Mouse (Mus musculus) midbrain, embryonic 11.5 days (tissue): ENCODE measurements around the gene Prdm16. TPM values are rescaled to one million over a fixed set of nuclear protein-coding genes. Genes with fewer than 3 reads are reported as not detected.
A peak's percentile ranks its signal among the peaks of the same experiment; 100 is the strongest.

Experiments
- ATAC-seq: fragments of 200-750 bp; cut with Nextera tagmentation; 2 replicates; pipeline ENCODE4 v1.8.0; 2017; ENCODE audit warnings: moderate TSS enrichment, moderate library complexity; ENCODE audit not compliant: low FRiP score
- DNase-seq: peaks from one replicate; pipeline ENCODE4 v3.0.0; 2015; ENCODE audit warnings: low spot score; ENCODE audit errors: missing footprints
- H3K27ac ChIP-seq: fragments of 300-500 bp; sonication (generic); 2 replicates; pipeline ENCODE4 v1.5.1; 2014; ENCODE audit warnings: low read depth, low read length
- H3K27me3 ChIP-seq: fragments of 300-500 bp; sonication (generic); 2 replicates; pipeline ENCODE4 v1.6.1; 2014; ENCODE audit warnings: mild to moderate bottlenecking, low read length, moderate library complexity, mixed read lengths; ENCODE audit not compliant: control insufficient read depth, insufficient read depth
- H3K36me3 ChIP-seq: fragments of 300-500 bp; sonication (generic); 2 replicates; pipeline ENCODE4 v1.6.1; 2014; ENCODE audit warnings: mild to moderate bottlenecking, low read length, moderate library complexity, mixed read lengths; ENCODE audit not compliant: control insufficient read depth, insufficient read depth
- H3K4me1 ChIP-seq: fragments of 300-500 bp; sonication (generic); 2 replicates; pipeline ENCODE4 v1.6.1; 2014; ENCODE audit warnings: low read length; ENCODE audit not compliant: control insufficient read depth, insufficient read depth
- H3K4me2 ChIP-seq: fragments of 300-500 bp; sonication (generic); 2 replicates; pipeline ENCODE4 v1.6.1; 2014; ENCODE audit warnings: mild to moderate bottlenecking, moderate library complexity
- H3K4me3 ChIP-seq: fragments of 300-500 bp; sonication (generic); 2 replicates; pipeline ENCODE4 v1.5.1; 2014; ENCODE audit warnings: low read depth, low read length
- H3K9ac ChIP-seq: fragments of 300-500 bp; sonication (generic); 2 replicates; pipeline ENCODE4 v1.6.1; 2014; ENCODE audit warnings: low read length
- H3K9me3 ChIP-seq: fragments of 300-500 bp; sonication (generic); 2 replicates; pipeline ENCODE4 v1.6.1; 2016; ENCODE audit warnings: low read length; ENCODE audit not compliant: control insufficient read depth
- WGBS: fragments of 180-500 bp; shearing (Covaris S2); extraction: QIAGEN DNeasy Blood & Tissue Kit; methylation state at CpG from one replicate; pipeline ENCODE4 v1.1.7; 2014; 5-methylcytosine and 5-hydroxymethylcytosine counted together
- polyA plus RNA-seq: library from polyadenylated mRNA; unstranded; fragments of >200 nt; fragmentation: Nextera tagmentation; extraction: Ambion mirVana; gene quantifications from 2 replicates; pipeline ENCODE4 v1.2.1, GENCODE M21; 2014

The Prdm16 gene
- polyA plus RNA-seq, 1 experiment from 2014 or later = 8.0 TPM

- WGBS = 75% methylated on average over 2 of the region's 2 CpGs
- Histone ChIP-seq H3K9ac (no peak overlapping the region), H3K27me3 (no peaks in the 10 kb centered on the region), H3K9me3 (no peaks in the 10 kb centered on the region), H3K4me2 (no peak overlapping the region), H3K36me3 (no peaks in the 10 kb centered on the region), H3K4me3 (no peak overlapping the region), H3K27ac (no peak overlapping the region), H3K4me1 (peaks cover 11% of the 10 kb centered on the region)
- ATAC-seq = no peak
- DNase-seq = peak; percentile 80
Observed at GRCm38 (mm10) chr4:154385918-154386317, 250.8 kb downstream of the Prdm16 start.

DNA sequence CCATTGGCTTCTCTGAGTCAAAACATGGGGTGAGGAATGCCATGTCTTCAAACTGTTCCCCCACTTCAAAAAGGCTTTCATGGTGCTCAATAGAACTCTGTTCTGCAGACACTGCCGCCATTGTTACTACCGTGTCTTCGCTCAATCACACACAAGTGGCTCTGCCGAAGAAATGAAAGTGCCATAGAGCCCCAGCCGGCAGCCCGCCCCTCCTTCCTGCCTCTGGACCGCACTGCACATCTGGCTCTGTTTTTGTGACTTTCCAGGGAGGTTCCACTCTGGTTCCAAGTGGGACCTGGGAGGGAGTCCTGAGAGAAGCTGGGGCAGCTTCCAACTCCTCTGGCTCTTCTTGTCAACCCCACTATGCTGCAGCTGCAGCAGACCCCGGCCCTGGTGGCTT lies 251.5 kb downstream of the Prdm16 start:
- 76% methylated on average over 8 of the region's 8 CpGs for WGBS

DNA sequence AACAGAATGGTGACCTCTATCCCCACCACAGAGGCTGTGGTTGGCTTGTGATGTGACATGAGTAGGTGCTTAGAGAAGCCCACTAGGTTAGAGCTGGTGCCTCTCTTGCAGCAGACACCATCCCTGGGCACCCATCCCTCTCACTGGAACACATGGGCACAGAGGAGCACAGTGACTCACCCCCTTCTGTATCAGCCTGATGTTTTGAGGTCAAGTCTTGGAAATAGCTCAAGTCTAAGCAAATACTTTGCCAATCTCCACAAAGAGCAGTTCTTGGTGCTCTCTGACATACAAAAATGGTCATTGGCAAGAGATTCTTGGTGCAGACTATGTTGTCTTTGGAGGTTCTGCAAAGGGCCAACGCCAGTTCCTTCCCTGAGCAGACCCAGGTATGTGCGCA lies 257.8 kb downstream of the Prdm16 start:
- no peak for ATAC-seq
- no peak overlapping the region for H3K9ac ChIP-seq
- H3K4me2 ChIP-seq = no peak overlapping the region
- no peaks in the 10 kb centered on the region for H3K27me3 ChIP-seq
- H3K36me3 ChIP-seq = no peaks in the 10 kb centered on the region
- DNase-seq = peak; percentile 33
- no peak overlapping the region for H3K27ac ChIP-seq
- no peaks in the 10 kb centered on the region for H3K9me3 ChIP-seq
- 96% methylated on average over 2 of the region's 2 CpGs for WGBS
- no peak overlapping the region for H3K4me3 ChIP-seq
- no peaks in the 10 kb centered on the region for H3K4me1 ChIP-seq

More for the DNA sequence above, 251.5 kb downstream of the Prdm16 start:
- no peak overlapping the region for H3K4me2 ChIP-seq
- H3K27me3 ChIP-seq = no peaks in the 10 kb centered on the region
- no peak overlapping the region for H3K27ac ChIP-seq
- H3K36me3 ChIP-seq = no peaks in the 10 kb centered on the region
- no peak overlapping the region for H3K9ac ChIP-seq
- peaks cover 4% of the 10 kb centered on the region for H3K4me1 ChIP-seq
- DNase-seq (peak; percentile 59), ATAC-seq (no peak)
- no peaks in the 10 kb centered on the region for H3K9me3 ChIP-seq
- no peak overlapping the region for H3K4me3 ChIP-seq

GRCm38 (mm10) chr4:154375939-154376625 lies 260.6 kb downstream of the Prdm16 start:
- H3K4me1 ChIP-seq = no peaks in the 10 kb centered on the region
- no peak overlapping the region for H3K4me2 ChIP-seq
- no peaks in the 10 kb centered on the region for H3K9me3 ChIP-seq
- no peak for ATAC-seq
- WGBS = 93% methylated on average over 10 of the region's 10 CpGs
- peak; percentile 14 for DNase-seq
- H3K27me3 ChIP-seq = no peaks in the 10 kb centered on the region
- no peaks in the 10 kb centered on the region for H3K36me3 ChIP-seq
- no peak overlapping the region for H3K27ac ChIP-seq
- no peak overlapping the region for H3K9ac ChIP-seq
- H3K4me3 ChIP-seq = no peak overlapping the region

DNA sequence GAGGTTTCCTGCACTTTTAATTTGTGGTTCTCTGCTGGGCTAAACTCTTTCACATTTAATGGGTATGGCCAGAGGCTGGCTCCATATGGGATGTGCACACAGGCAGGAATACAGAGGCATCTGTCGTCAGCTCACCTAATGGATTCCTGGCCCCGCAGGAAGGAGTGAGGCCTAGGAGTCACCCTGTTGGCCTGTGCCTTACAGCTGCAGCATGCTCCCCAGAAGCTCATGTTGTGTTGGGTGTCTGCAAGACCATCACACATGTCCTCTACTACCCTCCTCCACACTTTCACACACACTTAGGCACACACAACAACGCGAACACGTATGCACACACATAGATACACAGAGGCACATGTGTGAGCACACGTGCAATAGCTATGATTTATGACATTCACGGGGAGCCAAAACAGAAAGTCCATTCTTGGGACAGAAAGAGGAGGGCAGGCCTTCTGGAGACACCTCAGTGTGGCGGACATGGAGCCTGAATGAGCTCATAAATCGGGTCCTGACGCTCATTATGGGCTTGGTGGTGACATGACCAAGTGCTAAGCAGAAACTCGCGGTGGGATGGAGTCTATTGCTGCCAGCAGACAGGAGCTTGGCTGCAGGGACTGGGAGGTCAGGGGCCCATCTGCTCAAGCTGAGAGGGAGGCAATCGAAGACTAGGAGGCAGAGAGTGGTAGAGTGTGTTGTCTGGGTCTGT lies 265.0 kb downstream of the Prdm16 start:
- ATAC-seq (no peak), DNase-seq (peak; percentile 83)
- H3K4me2 ChIP-seq = no peak overlapping the region
- H3K36me3 ChIP-seq = no peaks in the 10 kb centered on the region
- H3K4me1 ChIP-seq = no peaks in the 10 kb centered on the region
- no peak overlapping the region for H3K27ac ChIP-seq
- H3K27me3 ChIP-seq = no peaks in the 10 kb centered on the region
- H3K9me3 ChIP-seq = no peaks in the 10 kb centered on the region
- 86% methylated on average over 13 of the region's 13 CpGs for WGBS
- H3K9ac ChIP-seq = no peak overlapping the region
- no peak overlapping the region for H3K4me3 ChIP-seq

DNA sequence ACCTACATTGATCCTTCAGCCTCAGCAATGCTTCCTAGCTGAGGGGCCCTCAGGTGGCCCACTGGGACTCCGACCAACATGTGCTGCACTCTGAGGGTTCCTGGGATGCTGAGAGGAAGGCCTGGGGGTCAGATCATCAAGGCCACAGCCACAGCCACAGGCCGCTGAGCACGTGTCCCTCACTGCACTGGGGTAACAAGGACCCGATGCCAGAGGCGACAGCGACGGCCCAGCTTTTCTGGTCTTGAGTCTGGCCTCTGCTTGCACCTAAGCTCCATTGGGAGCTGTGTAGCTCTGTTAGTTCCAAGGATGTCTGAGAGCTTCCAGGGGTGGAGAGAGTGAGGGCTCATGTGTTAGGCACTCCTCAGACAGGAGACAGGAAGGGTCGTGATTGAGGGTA lies 265.8 kb downstream of the Prdm16 start:
- H3K4me3 ChIP-seq = no peak overlapping the region
- no peaks in the 10 kb centered on the region for H3K9me3 ChIP-seq
- no peaks in the 10 kb centered on the region for H3K27me3 ChIP-seq
- H3K9ac ChIP-seq = no peak overlapping the region
- ATAC-seq (no peak), DNase-seq (peak; percentile 80)
- WGBS = 82% methylated on average over 8 of the region's 8 CpGs
- peaks cover 7% of the 10 kb centered on the region for H3K4me1 ChIP-seq
- H3K36me3 ChIP-seq = no peaks in the 10 kb centered on the region
- no peak overlapping the region for H3K4me2 ChIP-seq
- no peak overlapping the region for H3K27ac ChIP-seq

DNA sequence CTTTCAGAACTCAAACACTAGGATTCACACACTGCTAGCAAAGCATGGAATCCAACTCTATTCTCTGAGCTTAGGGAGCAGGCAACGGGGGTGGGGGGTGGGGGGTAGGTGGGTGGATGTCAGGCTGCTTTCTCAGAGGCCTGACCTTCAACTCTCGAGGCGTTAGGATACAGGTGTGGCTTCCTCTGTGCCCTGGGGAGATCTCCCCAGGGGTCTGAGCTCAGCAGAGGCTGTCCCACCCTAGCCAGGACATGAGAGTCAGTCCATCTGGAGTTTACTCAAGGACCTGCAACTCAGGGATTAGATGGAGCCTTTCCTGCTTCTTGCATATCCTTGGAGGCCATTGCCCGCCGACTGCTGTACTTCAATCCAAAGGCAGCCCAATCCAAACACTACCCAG lies 267.6 kb downstream of the Prdm16 start:
- Histone ChIP-seq H3K36me3 (no peaks in the 10 kb centered on the region), H3K27ac (no peak overlapping the region), H3K4me1 (peaks cover 14% of the 10 kb centered on the region), H3K9ac (no peak overlapping the region), H3K4me3 (no peak overlapping the region), H3K27me3 (no peaks in the 10 kb centered on the region), H3K4me2 (no peak overlapping the region), H3K9me3 (no peaks in the 10 kb centered on the region)
- DNase-seq (peak; percentile 65), ATAC-seq (no peak)
- WGBS = 75% methylated on average over 5 of the region's 5 CpGs

DNA sequence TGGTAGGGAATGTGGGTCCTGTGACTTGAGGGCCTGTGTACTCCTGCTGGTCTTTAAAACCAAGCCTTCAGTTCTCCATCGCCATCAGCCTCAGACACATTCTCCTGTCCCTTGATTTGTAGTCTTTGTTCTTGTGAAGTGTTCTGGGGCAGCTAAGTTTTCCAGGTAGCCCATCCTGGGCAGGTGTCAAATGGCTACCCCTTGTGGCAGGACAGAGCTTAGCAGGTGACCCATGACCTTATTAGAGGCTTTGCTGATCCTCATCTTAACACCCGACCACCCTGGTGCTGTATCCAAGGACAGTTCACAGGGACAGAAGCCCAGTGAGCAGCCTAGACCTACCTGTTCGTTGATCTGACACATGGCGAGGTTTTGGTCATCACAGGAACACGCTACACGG lies 269.8 kb downstream of the Prdm16 start:
- no peak overlapping the region for H3K27ac ChIP-seq
- H3K27me3 ChIP-seq = no peaks in the 10 kb centered on the region
- DNase-seq (peak; percentile 77), ATAC-seq (no peak)
- no peaks in the 10 kb centered on the region for H3K9me3 ChIP-seq
- no peak overlapping the region for H3K4me2 ChIP-seq
- H3K4me3 ChIP-seq = no peak overlapping the region
- H3K36me3 ChIP-seq = no peaks in the 10 kb centered on the region
- no peak overlapping the region for H3K9ac ChIP-seq
- H3K4me1 ChIP-seq = peaks cover 14% of the 10 kb centered on the region
- 84% methylated on average over 6 of the region's 6 CpGs for WGBS

DNA sequence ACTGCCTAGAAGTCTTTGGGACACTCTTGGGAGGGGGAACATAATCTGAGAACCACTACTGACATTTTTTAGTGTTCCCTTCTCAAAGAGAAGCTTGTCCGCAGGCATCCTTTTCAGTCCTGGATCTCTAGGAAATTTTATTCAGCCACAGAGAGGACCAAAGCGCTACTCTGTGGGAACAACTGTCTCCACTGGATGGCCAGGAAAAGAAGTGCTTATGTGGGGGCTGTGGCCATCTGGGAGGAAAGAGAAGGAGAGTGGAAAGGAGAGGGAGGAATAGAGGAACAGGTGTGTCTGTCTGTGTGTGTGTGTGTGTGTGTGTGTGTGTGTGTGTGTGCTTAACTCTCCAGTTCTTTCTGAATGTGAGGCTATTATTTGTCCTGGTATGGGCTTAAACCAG lies 271.9 kb downstream of the Prdm16 start:
- Histone ChIP-seq H3K4me3 (no peak overlapping the region), H3K4me1 (peaks cover 14% of the 10 kb centered on the region), H3K36me3 (no peaks in the 10 kb centered on the region), H3K27ac (no peak overlapping the region), H3K4me2 (no peak overlapping the region), H3K27me3 (no peaks in the 10 kb centered on the region), H3K9ac (no peak overlapping the region), H3K9me3 (no peaks in the 10 kb centered on the region)
- no peak for ATAC-seq
- 82% methylated on average over 2 of the region's 2 CpGs for WGBS
- no peak for DNase-seq
